Mouse (Mus musculus) ZHBTc4 (cell line): ENCODE results near the gene Cldn12.
A peak's percentile ranks its signal among the peaks of the same experiment; 100 is the strongest.

Experiments used
- DNase-seq: peaks from one replicate; pipeline ENCODE4 v3.0.0-alpha.2; 2011; ENCODE audit warnings: low read depth, low spot score

Cldn12 gene

DNA sequence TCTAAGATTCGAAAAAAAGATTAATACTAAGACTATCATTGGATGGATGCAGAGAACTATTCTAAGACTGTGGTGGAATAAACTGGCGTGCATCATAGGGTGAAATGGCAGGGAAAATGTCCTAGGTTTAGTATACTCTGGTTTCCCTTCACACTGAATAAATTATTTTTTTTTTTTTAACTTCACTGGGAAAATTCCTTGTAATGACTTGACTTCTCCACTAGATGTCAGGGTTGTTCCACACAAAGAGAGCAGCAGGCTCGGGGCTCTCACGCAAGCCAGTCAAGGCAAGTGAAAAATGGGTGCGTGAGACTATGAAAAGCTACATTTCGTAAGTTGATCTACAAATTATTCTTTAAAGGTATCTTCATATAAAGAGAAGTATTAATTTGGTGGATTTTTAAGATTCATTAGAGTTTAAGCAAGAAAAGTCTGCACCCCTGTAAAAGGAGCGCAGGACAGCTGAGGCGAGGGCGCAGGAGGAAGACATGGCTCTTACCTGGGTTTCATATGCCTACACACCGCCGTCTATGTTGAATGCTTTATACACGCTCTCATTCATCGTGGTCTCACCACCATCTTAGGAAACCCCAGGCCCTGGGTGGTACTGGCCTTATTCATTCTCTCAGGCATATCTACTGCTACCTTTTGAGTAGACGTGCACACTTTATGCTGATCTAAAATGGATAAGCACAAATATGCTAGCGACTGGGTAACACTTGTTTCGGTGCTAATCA is 20.3 kb downstream of the Cldn12 start:
- DNase-seq: peak; percentile 72

DNA sequence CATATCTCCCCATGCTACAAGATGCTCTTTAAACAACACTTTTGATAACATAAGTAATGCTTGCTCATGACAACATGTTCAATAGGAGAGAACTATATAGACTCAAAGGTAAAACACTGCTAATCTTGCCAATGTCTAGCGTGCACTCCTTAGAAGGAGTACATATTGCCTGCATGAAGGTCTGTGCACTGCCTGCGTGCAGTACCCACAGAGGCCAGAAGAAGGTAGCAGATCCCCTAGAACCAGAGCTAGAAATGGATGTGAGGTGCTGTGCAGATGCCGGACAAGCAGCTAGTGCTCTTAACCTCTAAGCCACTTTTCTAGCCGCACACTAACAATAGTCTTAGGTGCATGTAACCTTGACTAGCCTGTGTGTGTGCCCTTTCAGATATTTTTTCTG is 22.6 kb downstream of the Cldn12 start:
- DNase-seq: peak; percentile 59

DNA sequence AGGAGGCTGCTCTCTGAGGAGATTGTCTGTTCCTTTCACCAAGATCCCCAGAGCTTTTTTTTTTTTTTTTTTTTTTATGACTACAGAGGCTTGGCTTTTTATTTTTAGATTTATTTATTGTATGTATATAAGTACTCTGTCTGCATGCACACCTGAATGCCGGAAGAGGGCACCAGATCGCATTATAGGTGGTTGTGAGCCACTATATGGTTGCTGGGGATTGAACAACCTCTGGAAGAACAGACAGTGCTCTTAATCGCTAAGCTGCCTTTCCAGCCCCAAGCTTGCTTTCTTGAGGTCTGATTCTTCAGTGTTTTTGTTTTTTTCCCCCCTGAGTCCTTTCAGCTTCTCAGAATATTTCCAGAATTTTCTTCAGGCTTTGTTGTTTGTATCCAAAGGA is 28.7 kb downstream of the Cldn12 start:
- peak; percentile 50 for DNase-seq

GRCm38 (mm10) chr5:5483254-5483858 is 31.4 kb downstream of the Cldn12 start:
- DNase-seq: no peak

- DNase-seq: peak; percentile 35
Observed at GRCm38 (mm10) chr5:5481662-5482061, 33.1 kb downstream of the Cldn12 start.

- no peak for DNase-seq
Observed at GRCm38 (mm10) chr5:5479043-5479442, 35.7 kb downstream of the Cldn12 start, which contains the start of gene 1700015F17Rik. TSS of gene 1700015F17Rik (minus strand) at chr5:5479143.

- DNase-seq: no peak
Observed at GRCm38 (mm10) chr5:5476133-5476532, 38.6 kb downstream of the Cldn12 start.

- peak; percentile 15 for DNase-seq
Observed at GRCm38 (mm10) chr5:5465256-5465655, 49.5 kb downstream of the Cldn12 start.
